Mouse (Mus musculus): ENCODE data around the gene Flnb. TPM values are rescaled to one million over a fixed set of nuclear protein-coding genes. Genes with fewer than 3 reads are reported as not detected.

Gene Flnb
- polyA plus RNA-seq, 1 experiment from 2014 or later, result 12.6 TPM

DNA sequence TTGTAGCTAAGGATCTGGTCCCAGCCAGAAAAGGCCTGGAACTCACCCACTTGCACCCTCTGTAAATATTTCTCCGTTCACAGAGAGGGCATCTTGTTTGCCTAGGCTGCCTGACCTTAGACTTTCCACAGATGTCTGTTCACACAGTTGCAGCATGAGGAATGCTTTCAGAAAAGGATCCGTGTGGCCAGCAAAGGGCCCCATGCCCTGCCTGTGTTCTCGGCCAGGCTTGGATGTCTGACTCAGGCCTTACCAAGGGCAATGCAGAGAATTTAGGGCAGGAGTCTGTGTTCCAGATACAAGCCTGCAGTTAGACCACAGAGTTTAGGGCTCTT lies 126.0 kb downstream of the Flnb start:
- WGBS, result 85% methylated on average over 3 of the region's 3 CpGs

DNA sequence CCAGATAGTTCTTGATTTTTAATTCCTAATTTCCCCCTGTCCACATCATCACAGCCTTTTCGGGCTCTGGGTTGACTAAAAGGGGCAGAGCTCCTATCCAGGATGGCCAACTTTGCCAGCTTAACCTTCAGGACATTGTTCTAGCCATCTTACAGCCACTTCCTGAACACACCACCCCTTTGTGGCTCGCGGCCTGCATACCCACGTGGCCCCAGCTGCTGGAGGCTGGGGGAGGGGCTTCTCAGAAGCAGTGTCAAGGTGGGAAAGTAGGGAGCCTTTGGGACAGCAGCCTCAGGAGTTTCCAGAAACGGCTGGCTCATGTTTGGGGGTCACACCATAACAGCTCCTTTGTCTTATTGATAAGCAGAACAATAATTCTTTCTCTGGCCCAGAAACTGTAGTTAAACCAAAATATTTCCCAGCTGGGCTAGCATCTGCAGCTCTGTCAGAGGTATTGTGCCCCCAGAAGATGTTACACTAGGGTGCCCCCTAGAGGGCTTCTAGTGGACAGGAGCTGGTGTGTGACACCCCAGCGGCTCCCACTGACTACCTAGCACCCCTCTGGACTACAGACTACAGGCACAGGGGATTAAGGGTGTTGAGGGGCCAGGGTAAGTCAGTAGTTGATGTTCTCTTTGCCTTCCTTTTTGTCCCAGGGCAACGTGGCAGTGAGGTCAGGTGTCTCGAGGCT lies 126.7 kb downstream of the Flnb start:
- Histone ChIP-seq H3K4me1 (no peaks in the 10 kb centered on the region), H3K9ac (no peak overlapping the region), H3K4me2 (no peak overlapping the region), H3K36me3 (replicated peaks) (peaks cover 26% of the 10 kb centered on the region), H3K27me3 (replicated peaks) (no peaks in the 10 kb centered on the region), H3K4me3 (no peak overlapping the region), H3K9me3 (no peaks in the 10 kb centered on the region), H3K27ac (no peak overlapping the region)
- ATAC-seq (replicated peaks), result 0 out of 2 replicates have a peak, but pooled peaks have one; percentile 28
- 56% methylated on average over 8 of the region's 8 CpGs for WGBS

More for the DNA sequence above, 126.0 kb downstream of the Flnb start:
- Histone ChIP-seq H3K27me3 (replicated peaks) (no peaks in the 10 kb centered on the region), H3K4me2 (no peak overlapping the region), H3K9ac (no peak overlapping the region), H3K9me3 (no peaks in the 10 kb centered on the region), H3K36me3 (replicated peaks) (peaks cover 28% of the 10 kb centered on the region), H3K27ac (no peak overlapping the region), H3K4me1 (no peaks in the 10 kb centered on the region), H3K4me3 (no peak overlapping the region)
- ATAC-seq (replicated peaks), result no peak

DNA sequence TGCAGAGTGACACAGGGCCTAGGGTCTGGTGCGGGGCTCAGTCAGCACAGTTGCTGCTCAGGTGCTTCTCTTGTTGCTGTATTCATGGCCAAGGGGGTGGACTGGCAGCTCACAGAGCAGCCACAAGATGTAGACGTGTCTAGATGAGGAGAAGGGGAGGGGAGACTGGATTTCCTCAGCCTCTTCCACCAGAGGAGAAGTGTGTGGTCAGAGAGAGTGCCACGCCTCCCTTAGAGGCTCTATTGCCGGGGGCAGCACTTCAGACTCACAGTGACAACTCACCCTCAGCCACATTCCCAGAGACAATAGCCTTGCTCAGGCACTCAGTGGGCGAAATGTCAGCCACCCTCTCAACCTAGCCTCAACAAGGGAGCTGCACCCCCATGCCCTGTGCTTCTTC lies 127.5 kb downstream of the Flnb start:
- no peak overlapping the region for H3K9ac ChIP-seq
- H3K27ac ChIP-seq, result no peak overlapping the region
- peaks cover 22% of the 10 kb centered on the region for H3K36me3 ChIP-seq (replicated peaks)
- no peaks in the 10 kb centered on the region for H3K27me3 ChIP-seq (replicated peaks)
- H3K4me1 ChIP-seq, result no peaks in the 10 kb centered on the region
- H3K9me3 ChIP-seq, result no peaks in the 10 kb centered on the region
- no peak for ATAC-seq (replicated peaks)
- no peak overlapping the region for H3K4me3 ChIP-seq
- no peak overlapping the region for H3K4me2 ChIP-seq
- WGBS, result 82% methylated on average over 5 of the region's 5 CpGs

- H3K4me1 ChIP-seq, result no peaks in the 10 kb centered on the region
- no peak overlapping the region for H3K4me3 ChIP-seq
- no peak overlapping the region for H3K4me2 ChIP-seq
- 93% methylated on average over 9 of the region's 9 CpGs for WGBS
- H3K9me3 ChIP-seq, result no peaks in the 10 kb centered on the region
- no peak overlapping the region for H3K27ac ChIP-seq
- peaks cover 5% of the 10 kb centered on the region; the same call in 1 of the 2 replicates for H3K36me3 ChIP-seq (replicated peaks)
- ATAC-seq (replicated peaks), result no peak
- no peak overlapping the region for H3K9ac ChIP-seq
- no peaks in the 10 kb centered on the region for H3K27me3 ChIP-seq (replicated peaks)
These were observed 133.5 kb downstream of the Flnb start for GRCm38 (mm10) chr14:7951234-7951633.

GRCm38 (mm10) chr14:7952610-7953254 lies 135.0 kb downstream of the Flnb start:
- no peak overlapping the region for H3K4me2 ChIP-seq
- H3K27me3 ChIP-seq (replicated peaks), result no peaks in the 10 kb centered on the region
- peak overlapping the region; percentile 18; the same call in 1 of the 2 replicates for H3K27ac ChIP-seq
- WGBS, result 37% methylated on average over 12 of the region's 12 CpGs
- no peaks in the 10 kb centered on the region for H3K4me1 ChIP-seq
- H3K36me3 ChIP-seq (replicated peaks), result peaks cover 5% of the 10 kb centered on the region; the same call in 1 of the 2 replicates
- peak; percentile 30; the same call in 1 of the 2 replicates for ATAC-seq (replicated peaks)
- H3K4me3 ChIP-seq, result no peak overlapping the region
- H3K9me3 ChIP-seq, result no peaks in the 10 kb centered on the region
- no peak overlapping the region for H3K9ac ChIP-seq

- no peak for ATAC-seq (replicated peaks)
- Histone ChIP-seq H3K4me2 (no peak overlapping the region), H3K4me1 (no peaks in the 10 kb centered on the region), H3K4me3 (no peak overlapping the region), H3K9ac (no peak overlapping the region), H3K27ac (no peak overlapping the region), H3K36me3 (replicated peaks) (peaks cover 5% of the 10 kb centered on the region; the same call in 1 of the 2 replicates), H3K27me3 (replicated peaks) (no peaks in the 10 kb centered on the region), H3K9me3 (no peaks in the 10 kb centered on the region)
- WGBS, result 33% methylated on average over 6 of the region's 6 CpGs
These were observed 136.3 kb downstream of the Flnb start for GRCm38 (mm10) chr14:7954071-7954471.

- no peak overlapping the region for H3K9ac ChIP-seq
- H3K4me2 ChIP-seq, result no peak overlapping the region
- no peak overlapping the region for H3K4me3 ChIP-seq
- no peaks in the 10 kb centered on the region for H3K27me3 ChIP-seq (replicated peaks)
- no peak; the same call in 1 of the 2 replicates for ATAC-seq (replicated peaks)
- H3K4me1 ChIP-seq, result no peaks in the 10 kb centered on the region
- no peak overlapping the region for H3K27ac ChIP-seq
- no peaks in the 10 kb centered on the region for H3K9me3 ChIP-seq
- WGBS, result 85% methylated on average over 10 of the region's 10 CpGs
- no peaks in the 10 kb centered on the region; the same call in 1 of the 2 replicates for H3K36me3 ChIP-seq (replicated peaks)
These were observed 138.7 kb downstream of the Flnb start for GRCm38 (mm10) chr14:7956427-7956826.

- H3K4me2 ChIP-seq, result no peak within 1 kb of the TSS
- no peaks in the 10 kb centered on the region for H3K36me3 ChIP-seq (replicated peaks)
- no peak within 1 kb of the TSS for H3K9ac ChIP-seq
- 42% methylated on average over 9 of the region's 9 CpGs for WGBS
- H3K4me1 ChIP-seq, result no peaks in the 10 kb centered on the region
- H3K4me3 ChIP-seq, result no peak within 1 kb of the TSS
- ATAC-seq (replicated peaks), result peak; percentile 48; the same call in 1 of the 2 replicates
- no peaks in the 10 kb centered on the region for H3K27me3 ChIP-seq (replicated peaks)
- no peak within 1 kb of the TSS for H3K27ac ChIP-seq
- H3K9me3 ChIP-seq, result no peaks in the 10 kb centered on the region
These were observed 139.3 kb downstream of the Flnb start, which contains the start of gene Gm45521 for GRCm38 (mm10) chr14:7957049-7957448. Gene Gm45521 (plus strand): TSS chr14:7957288.

GRCm38 (mm10) chr14:7960616-7961015 lies 142.9 kb downstream of the Flnb start:
- no peaks in the 10 kb centered on the region for H3K36me3 ChIP-seq (replicated peaks)
- no peaks in the 10 kb centered on the region for H3K9me3 ChIP-seq
- WGBS, result 55% methylated on average over 11 of the region's 11 CpGs
- H3K4me3 ChIP-seq, result no peak overlapping the region
- H3K4me2 ChIP-seq, result no peak overlapping the region
- H3K27me3 ChIP-seq (replicated peaks), result no peaks in the 10 kb centered on the region
- H3K4me1 ChIP-seq, result no peaks in the 10 kb centered on the region
- peak; percentile 40; the same call in 1 of the 2 replicates for ATAC-seq (replicated peaks)
- H3K9ac ChIP-seq, result no peak overlapping the region
- no peak overlapping the region for H3K27ac ChIP-seq

- 56% methylated on average over 5 of the region's 5 CpGs for WGBS
These were observed 144.0 kb downstream of the Flnb start for GRCm38 (mm10) chr14:7961714-7962113.

DNA sequence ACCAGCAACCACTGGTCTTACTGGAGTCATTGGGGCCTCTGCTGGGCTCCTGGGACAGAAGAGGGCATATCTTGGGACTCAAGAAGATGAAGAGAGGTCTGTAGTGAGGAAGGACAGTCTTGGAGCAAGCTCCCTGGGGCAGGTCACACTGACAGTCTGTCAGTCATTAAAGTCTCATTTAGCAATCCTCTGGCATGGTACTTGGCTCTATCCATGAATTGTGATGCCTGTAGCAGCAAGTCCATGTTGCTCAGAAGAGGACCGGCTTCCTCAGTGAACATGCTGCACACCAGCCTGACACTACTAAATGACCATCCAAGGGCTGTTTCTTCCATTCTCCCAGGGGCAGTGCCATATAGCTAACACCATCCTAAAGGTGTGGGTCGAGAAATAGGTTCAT lies 144.9 kb downstream of the Flnb start:
- no peaks in the 10 kb centered on the region for H3K4me1 ChIP-seq
- H3K27me3 ChIP-seq (replicated peaks), result no peaks in the 10 kb centered on the region
- no peak overlapping the region for H3K27ac ChIP-seq
- H3K4me3 ChIP-seq, result no peak overlapping the region
- no peaks in the 10 kb centered on the region for H3K36me3 ChIP-seq (replicated peaks)
- ATAC-seq (replicated peaks), result no peak
- no peak overlapping the region for H3K9ac ChIP-seq
- H3K4me2 ChIP-seq, result no peak overlapping the region
- WGBS, result 92% methylated on average over 2 of the region's 2 CpGs
- no peaks in the 10 kb centered on the region for H3K9me3 ChIP-seq

More at GRCm38 (mm10) chr14:7961714-7962113, 144.0 kb downstream of the Flnb start:
- Histone ChIP-seq H3K27me3 (replicated peaks) (no peaks in the 10 kb centered on the region), H3K36me3 (replicated peaks) (no peaks in the 10 kb centered on the region), H3K4me1 (no peaks in the 10 kb centered on the region), H3K9me3 (no peaks in the 10 kb centered on the region), H3K4me3 (no peak overlapping the region), H3K4me2 (no peak overlapping the region), H3K9ac (no peak overlapping the region), H3K27ac (no peak overlapping the region)
- no peak for ATAC-seq (replicated peaks)

DNA sequence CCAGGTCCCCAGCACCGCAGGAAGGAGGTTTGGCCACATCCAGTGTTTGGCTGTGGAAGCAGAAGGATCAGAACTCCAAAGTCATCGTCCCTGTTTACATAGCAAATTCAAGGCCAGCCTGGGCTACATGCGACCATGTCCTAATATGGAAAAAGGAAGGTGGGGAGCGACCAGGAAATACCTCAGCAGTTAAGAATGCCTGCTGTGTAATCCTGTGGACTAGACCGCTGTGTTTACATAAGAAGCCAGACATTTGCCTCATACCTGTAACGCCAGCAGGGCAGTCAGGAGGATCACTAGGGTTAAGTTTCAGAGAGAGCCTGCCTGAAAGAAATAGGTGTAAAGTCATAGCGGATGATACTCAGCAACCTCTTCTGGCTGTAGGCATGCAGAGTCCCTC lies 145.4 kb downstream of the Flnb start:
- no peak for ATAC-seq (replicated peaks)
- Histone ChIP-seq H3K4me1 (no peaks in the 10 kb centered on the region), H3K9me3 (no peaks in the 10 kb centered on the region), H3K27ac (no peak overlapping the region), H3K27me3 (replicated peaks) (no peaks in the 10 kb centered on the region), H3K4me3 (no peak overlapping the region), H3K4me2 (no peak overlapping the region), H3K9ac (no peak overlapping the region), H3K36me3 (replicated peaks) (no peaks in the 10 kb centered on the region)
- 63% methylated on average over 7 of the region's 7 CpGs for WGBS

All from midbrain, embryonic 15.5 days (tissue).